Mouse (Mus musculus) midbrain, embryonic 13.5 days (tissue): ENCODE measurements around the gene Pcsk5. TPM values are rescaled to one million over a fixed set of nuclear protein-coding genes. Genes with fewer than 3 reads are reported as not detected.

Source experiments
- ATAC-seq: fragments of 200-750 bp; cut with Nextera tagmentation; 2 replicates; pipeline ENCODE4 v1.8.0; 2017; ENCODE audit warnings: mild to moderate bottlenecking, moderate TSS enrichment, moderate library complexity
- H3K27ac ChIP-seq: fragments of 300-500 bp; sonication (generic); 2 replicates; pipeline ENCODE4 v1.5.1; 2015; ENCODE audit warnings: inconsistent platforms, mild to moderate bottlenecking, moderate library complexity
- H3K27me3 ChIP-seq: fragments of 300-500 bp; sonication (generic); 2 replicates; pipeline ENCODE4 v1.6.1; 2015; ENCODE audit warnings: mild to moderate bottlenecking, inconsistent platforms
- H3K36me3 ChIP-seq: fragments of 300-500 bp; sonication (generic); 2 replicates; pipeline ENCODE4 v1.6.1; 2015; ENCODE audit warnings: mild to moderate bottlenecking, inconsistent platforms
- H3K4me1 ChIP-seq: fragments of 300-500 bp; sonication (generic); replicated peaks from 2 replicates; pipeline ENCODE4 v1.6.1; 2015; ENCODE audit warnings: inconsistent platforms
- H3K4me2 ChIP-seq: fragments of 300-500 bp; sonication (generic); replicated peaks from 2 replicates; pipeline ENCODE4 v1.6.1; 2015; ENCODE audit warnings: moderate library complexity, mild to moderate bottlenecking, inconsistent platforms
- H3K4me3 ChIP-seq: fragments of 300-500 bp; sonication (generic); replicated peaks from 2 replicates; pipeline ENCODE4 v1.5.1; 2015; ENCODE audit warnings: mild to moderate bottlenecking, inconsistent platforms
- H3K9ac ChIP-seq: fragments of 300-500 bp; sonication (generic); replicated peaks from 2 replicates; pipeline ENCODE4 v1.6.1; 2015; ENCODE audit warnings: mild to moderate bottlenecking, inconsistent platforms
- H3K9me3 ChIP-seq: fragments of 300-500 bp; sonication (generic); 2 replicates; pipeline ENCODE4 v1.6.1; 2016; ENCODE audit warnings: mild to moderate bottlenecking, inconsistent platforms
- WGBS: fragments of 180-500 bp; shearing (Covaris S2); methylation state at CpG from one replicate; pipeline ENCODE4 v1.1.7; 2015; 5-methylcytosine and 5-hydroxymethylcytosine counted together
- polyA plus RNA-seq: library from polyadenylated mRNA; unstranded; fragments of >200 nt; fragmentation: Nextera tagmentation; extraction: Ambion mirVana; gene quantifications from 2 replicates; pipeline ENCODE4 v1.2.1, GENCODE M21; 2015

Gene Pcsk5
- polyA plus RNA-seq, 1 experiment from 2014 or later, result 7.1 TPM

DNA sequence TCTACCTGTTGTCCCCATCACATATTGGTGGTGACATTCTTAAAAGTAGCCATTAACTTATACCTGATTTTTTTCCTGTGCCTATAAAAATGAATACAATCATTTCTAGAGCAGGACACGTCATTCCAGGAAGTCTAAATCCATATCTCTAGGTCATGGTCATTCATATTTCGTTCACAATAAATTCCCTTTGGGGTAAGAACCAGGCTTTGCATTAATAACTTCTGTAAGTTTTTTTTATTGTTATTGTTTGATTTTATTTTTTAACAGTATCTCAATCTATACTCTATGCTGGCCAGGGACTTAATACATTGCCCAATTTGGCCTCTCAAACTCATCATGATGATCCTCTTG, 408.9 kb downstream of the Pcsk5 start:
- Histone ChIP-seq H3K9me3 (no peaks in the 10 kb centered on the region), H3K4me2 (no peak overlapping the region), H3K9ac (no peak overlapping the region), H3K4me1 (no peaks in the 10 kb centered on the region), H3K36me3 (no peaks in the 10 kb centered on the region), H3K27me3 (no peaks in the 10 kb centered on the region), H3K4me3 (no peak overlapping the region), H3K27ac (no peak overlapping the region)
- no peak for ATAC-seq
- 89% methylated on average over 2 of the region's 2 CpGs for WGBS

DNA sequence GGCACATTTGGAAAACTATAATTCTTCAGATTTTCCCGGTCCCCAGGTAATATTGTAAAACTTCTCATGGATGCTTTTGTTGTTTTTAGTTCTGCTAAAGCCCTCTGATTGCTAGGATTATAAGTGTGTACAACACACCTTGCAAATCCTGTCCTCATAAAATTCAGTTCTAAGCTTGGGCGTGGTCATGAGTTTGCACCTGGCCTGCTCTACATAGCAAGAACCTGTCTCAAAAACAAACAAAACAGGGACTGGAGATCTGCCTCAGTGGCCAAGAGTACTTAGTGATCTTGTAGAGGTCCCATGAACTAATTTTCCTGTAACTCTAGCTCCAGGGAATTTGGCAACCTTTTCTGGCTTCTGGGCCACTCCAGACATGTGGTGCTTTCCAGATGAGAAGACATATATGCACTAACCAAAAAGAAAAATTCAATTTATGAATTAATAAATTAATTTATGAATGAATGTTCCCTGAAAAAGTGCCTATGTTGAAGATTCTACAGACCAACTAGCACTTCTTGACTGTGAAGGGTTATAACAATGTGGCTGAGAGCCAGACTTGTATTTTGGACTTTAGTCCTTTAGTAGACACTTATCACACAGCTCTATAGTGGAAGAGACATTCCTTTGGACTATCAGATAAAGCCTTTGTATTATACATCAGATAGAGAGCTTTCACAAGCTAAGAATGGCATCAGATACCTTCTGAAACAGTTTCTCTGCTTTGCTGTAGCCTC, 409.4 kb downstream of the Pcsk5 start:
- Histone ChIP-seq H3K4me3 (no peak overlapping the region), H3K27ac (no peak overlapping the region), H3K4me2 (no peak overlapping the region), H3K27me3 (no peaks in the 10 kb centered on the region), H3K36me3 (no peaks in the 10 kb centered on the region), H3K9ac (no peak overlapping the region), H3K4me1 (no peaks in the 10 kb centered on the region), H3K9me3 (no peaks in the 10 kb centered on the region)
- ATAC-seq, result no peak
- 95% methylated on average over 2 of the region's 2 CpGs for WGBS

DNA sequence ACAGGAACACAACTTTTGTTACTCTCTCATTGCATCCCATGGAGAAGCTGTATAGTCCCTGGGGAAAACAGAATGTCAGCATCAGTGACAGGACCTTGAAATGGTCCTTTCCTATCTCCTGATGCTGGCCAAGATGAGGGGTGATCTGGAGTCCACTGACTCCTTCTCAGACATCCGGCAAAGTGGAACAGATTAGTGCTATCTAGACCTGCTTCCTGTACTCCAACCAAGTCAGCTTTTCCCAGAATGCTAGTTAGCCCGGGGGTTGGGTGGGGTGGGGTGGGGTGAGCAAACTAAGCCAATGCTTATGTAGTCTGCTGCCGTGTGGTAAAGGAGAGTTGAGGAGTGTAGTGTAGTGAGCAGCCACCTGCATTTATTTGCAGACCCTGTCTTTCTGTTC, 414.1 kb downstream of the Pcsk5 start:
- ATAC-seq, result no peak
- Histone ChIP-seq H3K36me3 (no peaks in the 10 kb centered on the region), H3K4me1 (no peaks in the 10 kb centered on the region), H3K9ac (no peak overlapping the region), H3K4me3 (no peak overlapping the region), H3K27me3 (no peaks in the 10 kb centered on the region), H3K4me2 (no peak overlapping the region), H3K27ac (no peak overlapping the region), H3K9me3 (no peaks in the 10 kb centered on the region)
- WGBS, result 87% methylated on average over 3 of the region's 3 CpGs

DNA sequence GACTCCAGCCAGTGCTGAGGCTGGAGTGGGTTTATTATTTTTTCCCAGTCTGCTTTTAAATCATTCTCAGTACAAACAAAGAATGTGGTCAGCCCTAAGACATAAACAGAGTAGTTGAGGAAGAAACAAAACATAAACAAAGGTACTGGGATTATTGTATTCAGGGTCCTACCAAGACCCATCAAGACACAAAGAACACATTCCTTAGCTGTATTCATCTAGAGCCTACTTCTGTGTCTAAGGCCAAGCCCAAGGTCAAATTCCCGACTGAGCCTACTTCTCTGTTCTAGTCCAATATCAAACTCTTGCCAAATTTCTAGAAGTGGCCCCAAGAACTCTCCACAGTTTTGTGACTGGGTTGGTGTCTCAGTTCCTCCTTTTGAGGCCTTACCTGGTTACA, 419.6 kb downstream of the Pcsk5 start:
- WGBS, result 69% methylated on average over 1 of the region's 1 CpGs

DNA sequence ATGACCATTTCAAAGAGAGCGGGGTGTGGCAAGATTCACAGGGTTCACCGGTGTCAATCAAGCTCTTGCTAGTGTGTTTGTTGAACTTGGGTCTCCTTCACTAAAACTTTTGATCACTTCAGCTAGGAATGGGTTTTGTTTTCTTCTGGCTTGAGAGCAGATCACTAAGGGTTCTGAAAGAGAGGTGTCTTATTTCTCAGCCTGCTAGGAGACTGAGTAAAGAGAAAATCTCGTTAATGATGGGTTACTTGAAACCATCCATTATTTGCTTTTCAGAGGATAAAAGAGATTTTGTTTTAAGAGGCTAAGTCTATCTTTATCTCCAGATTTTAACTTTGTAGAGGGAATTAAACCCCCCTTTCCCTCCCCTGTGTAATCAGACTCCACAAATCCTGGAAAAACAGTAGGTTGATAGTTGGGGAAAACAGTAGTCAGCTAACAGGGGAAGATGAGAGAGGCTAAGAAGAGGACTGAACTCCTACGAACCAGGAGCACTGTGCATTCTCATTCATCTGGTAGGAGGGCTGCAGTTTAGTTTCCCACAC, 424.4 kb downstream of the Pcsk5 start:
- Histone ChIP-seq H3K9me3 (no peaks in the 10 kb centered on the region), H3K9ac (no peak overlapping the region), H3K36me3 (no peaks in the 10 kb centered on the region), H3K4me2 (no peak overlapping the region), H3K27me3 (no peaks in the 10 kb centered on the region), H3K4me1 (no peaks in the 10 kb centered on the region), H3K4me3 (no peak overlapping the region), H3K27ac (no peak overlapping the region)
- WGBS, result 51% methylated on average over 4 of the region's 4 CpGs
- ATAC-seq, result no peak

More for the DNA sequence above, 419.6 kb downstream of the Pcsk5 start:
- Histone ChIP-seq H3K27me3 (no peaks in the 10 kb centered on the region), H3K4me3 (no peak overlapping the region), H3K36me3 (no peaks in the 10 kb centered on the region), H3K9ac (no peak overlapping the region), H3K27ac (no peak overlapping the region), H3K4me1 (no peaks in the 10 kb centered on the region), H3K9me3 (no peaks in the 10 kb centered on the region), H3K4me2 (no peak overlapping the region)
- ATAC-seq, result no peak

DNA sequence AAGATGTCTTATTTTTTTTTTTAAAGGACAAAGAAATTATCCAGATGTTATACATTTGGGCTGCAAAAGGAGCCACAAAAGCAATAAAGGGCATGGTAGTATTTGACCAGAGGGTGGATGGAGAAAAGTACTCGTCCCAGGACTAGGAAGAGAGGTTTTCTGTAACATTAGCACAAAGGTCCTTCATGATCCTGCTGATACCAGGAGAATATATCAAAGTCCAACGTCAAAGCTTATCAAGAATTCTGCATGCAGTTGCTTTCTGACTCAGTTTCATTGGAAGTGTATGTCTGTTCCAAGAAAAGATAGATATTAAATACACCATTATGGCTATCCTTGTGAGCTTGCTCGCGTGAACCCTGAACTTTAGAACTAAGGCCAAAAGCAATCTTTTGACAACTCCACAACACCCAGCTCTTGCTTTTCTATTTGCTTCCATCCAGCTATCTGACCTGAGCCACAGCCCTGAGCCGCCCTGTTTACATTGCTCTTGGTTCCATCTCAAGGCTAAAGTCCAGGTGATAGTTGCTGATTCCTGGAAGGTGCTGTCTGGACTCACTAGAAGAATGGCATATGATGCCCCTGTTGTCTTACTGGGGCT, 426.9 kb downstream of the Pcsk5 start:
- no peaks in the 10 kb centered on the region for H3K4me1 ChIP-seq
- ATAC-seq, result no peak
- no peaks in the 10 kb centered on the region for H3K9me3 ChIP-seq
- no peaks in the 10 kb centered on the region for H3K36me3 ChIP-seq
- no peak overlapping the region for H3K4me3 ChIP-seq
- no peak overlapping the region for H3K4me2 ChIP-seq
- no peaks in the 10 kb centered on the region for H3K27me3 ChIP-seq
- 92% methylated on average over 5 of the region's 5 CpGs for WGBS
- H3K27ac ChIP-seq, result no peak overlapping the region
- H3K9ac ChIP-seq, result no peak overlapping the region

DNA sequence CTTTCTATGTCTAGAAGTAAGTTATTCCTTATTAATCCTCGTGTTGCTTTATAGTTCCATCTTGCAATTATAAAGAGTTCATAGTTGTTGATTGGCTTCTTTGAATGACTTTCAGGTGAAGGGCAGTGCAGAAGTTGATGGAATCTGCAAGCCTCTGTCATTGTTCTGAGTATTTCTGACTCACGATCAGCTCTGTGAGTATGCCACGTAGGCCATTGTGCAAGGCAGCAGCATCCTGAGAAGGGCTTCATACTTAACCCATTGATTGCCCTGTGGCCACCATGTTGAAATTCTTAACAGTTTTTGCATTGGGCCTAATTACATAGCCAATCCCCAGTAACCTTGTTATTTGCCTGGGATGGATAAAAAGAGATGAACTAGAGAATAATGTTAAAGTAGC, 428.1 kb downstream of the Pcsk5 start:
- no peak overlapping the region for H3K27ac ChIP-seq
- H3K27me3 ChIP-seq, result no peaks in the 10 kb centered on the region
- H3K4me3 ChIP-seq, result no peak overlapping the region
- no peak overlapping the region for H3K9ac ChIP-seq
- ATAC-seq, result no peak
- H3K36me3 ChIP-seq, result no peaks in the 10 kb centered on the region
- no peaks in the 10 kb centered on the region for H3K9me3 ChIP-seq
- H3K4me1 ChIP-seq, result no peaks in the 10 kb centered on the region
- WGBS, result 59% methylated on average over 3 of the region's 3 CpGs
- no peak overlapping the region for H3K4me2 ChIP-seq

DNA sequence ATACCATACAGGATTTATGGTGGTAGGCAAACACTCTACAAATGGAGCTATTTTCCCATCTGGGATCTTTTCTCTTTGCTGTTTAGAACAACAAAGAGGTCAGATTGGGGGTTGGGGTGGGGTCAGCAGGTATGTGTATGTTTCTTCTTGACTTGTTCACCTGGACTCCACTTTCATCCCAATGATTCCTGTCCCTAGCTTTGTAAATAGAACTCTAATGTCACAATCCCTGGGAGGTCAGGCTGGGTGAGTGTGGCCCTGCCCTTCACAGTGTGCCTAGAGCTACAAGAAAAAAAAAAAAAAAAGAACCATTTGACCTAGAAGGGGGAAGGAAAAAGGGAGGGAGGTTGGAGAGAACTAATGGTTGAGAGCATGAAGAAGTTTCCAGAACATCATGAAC, 428.8 kb downstream of the Pcsk5 start:
- H3K27me3 ChIP-seq, result no peaks in the 10 kb centered on the region
- no peaks in the 10 kb centered on the region for H3K4me1 ChIP-seq
- no peaks in the 10 kb centered on the region for H3K36me3 ChIP-seq
- no peak overlapping the region for H3K4me3 ChIP-seq
- no peak overlapping the region for H3K27ac ChIP-seq
- no peaks in the 10 kb centered on the region for H3K9me3 ChIP-seq
- H3K9ac ChIP-seq, result no peak overlapping the region
- no peak for ATAC-seq
- H3K4me2 ChIP-seq, result no peak overlapping the region

DNA sequence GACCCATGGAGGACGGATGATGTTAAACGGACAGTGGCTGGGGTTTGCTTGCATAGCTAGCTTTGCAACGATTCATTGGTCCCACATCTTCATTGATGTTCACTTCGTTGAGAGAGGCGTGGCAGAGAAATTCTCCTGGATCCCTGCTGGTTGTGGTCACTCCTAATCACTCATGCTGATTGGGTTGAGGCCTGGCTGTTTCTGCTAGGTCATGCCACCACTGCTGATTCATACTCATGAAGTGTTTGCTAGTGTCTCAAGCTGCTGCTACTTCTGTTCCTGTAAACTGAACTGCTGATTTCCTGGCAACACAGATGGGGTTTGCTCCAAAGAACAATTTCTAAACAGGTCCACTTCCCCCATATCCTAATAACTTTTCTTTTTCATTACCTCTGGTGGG, 430.6 kb downstream of the Pcsk5 start:
- H3K27me3 ChIP-seq, result no peaks in the 10 kb centered on the region
- no peak for ATAC-seq
- H3K27ac ChIP-seq, result no peak overlapping the region
- H3K9me3 ChIP-seq, result no peaks in the 10 kb centered on the region
- no peaks in the 10 kb centered on the region for H3K36me3 ChIP-seq
- no peak overlapping the region for H3K4me3 ChIP-seq
- 88% methylated on average over 5 of the region's 5 CpGs for WGBS
- H3K4me1 ChIP-seq, result no peaks in the 10 kb centered on the region
- no peak overlapping the region for H3K4me2 ChIP-seq
- H3K9ac ChIP-seq, result no peak overlapping the region

DNA sequence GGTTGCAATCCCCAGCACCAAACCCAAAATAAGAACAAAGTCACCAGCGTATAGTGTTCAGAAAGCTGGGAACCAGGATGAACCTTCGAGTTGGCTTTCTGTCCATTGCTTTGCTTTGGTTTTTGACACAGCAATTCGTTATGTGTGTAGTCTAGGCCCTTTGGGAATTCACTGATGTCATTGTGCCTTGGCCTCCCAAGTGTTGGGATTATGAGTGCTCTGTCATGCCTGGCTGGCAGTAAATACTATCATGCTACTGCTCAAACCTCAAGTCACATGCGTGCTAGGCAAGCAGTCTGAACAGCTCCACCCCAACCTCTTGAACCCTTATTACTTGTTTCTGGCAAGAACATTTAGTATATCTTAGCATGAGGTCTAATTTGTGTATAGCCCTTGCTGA, 434.3 kb downstream of the Pcsk5 start:
- ATAC-seq, result no peak
- H3K4me1 ChIP-seq, result no peaks in the 10 kb centered on the region
- H3K9ac ChIP-seq, result no peak overlapping the region
- no peak overlapping the region for H3K4me2 ChIP-seq
- no peaks in the 10 kb centered on the region for H3K27me3 ChIP-seq
- WGBS, result 91% methylated on average over 4 of the region's 4 CpGs
- no peak overlapping the region for H3K4me3 ChIP-seq
- no peak overlapping the region for H3K27ac ChIP-seq
- H3K36me3 ChIP-seq, result peaks cover 26% of the 10 kb centered on the region
- no peaks in the 10 kb centered on the region for H3K9me3 ChIP-seq

DNA sequence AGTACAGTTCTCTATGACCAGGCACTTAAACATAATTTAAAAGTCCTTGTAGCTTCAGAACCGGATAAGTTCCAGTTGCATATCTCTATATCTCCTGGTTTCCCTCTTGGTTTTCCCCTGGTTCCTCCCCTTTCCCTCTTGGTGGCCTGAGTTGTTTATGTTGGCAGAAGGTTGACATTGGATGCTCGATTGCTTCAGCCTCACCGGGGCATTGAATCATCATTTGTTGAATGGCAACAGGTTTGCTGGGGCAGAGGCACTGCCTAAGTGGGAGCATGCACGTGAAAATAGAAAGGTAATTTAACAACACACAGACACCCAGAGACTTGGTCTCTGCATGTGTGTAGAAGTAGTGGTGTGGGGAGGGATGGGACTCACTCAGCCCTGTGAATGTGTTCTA, 436.9 kb downstream of the Pcsk5 start:
- H3K4me3 ChIP-seq, result no peak overlapping the region
- H3K9ac ChIP-seq, result no peak overlapping the region
- ATAC-seq, result no peak
- WGBS, result 93% methylated on average over 4 of the region's 4 CpGs
- H3K36me3 ChIP-seq, result peaks cover 29% of the 10 kb centered on the region
- H3K27ac ChIP-seq, result no peak overlapping the region
- no peaks in the 10 kb centered on the region for H3K9me3 ChIP-seq
- H3K27me3 ChIP-seq, result no peaks in the 10 kb centered on the region
- no peaks in the 10 kb centered on the region for H3K4me1 ChIP-seq
- H3K4me2 ChIP-seq, result no peak overlapping the region

DNA sequence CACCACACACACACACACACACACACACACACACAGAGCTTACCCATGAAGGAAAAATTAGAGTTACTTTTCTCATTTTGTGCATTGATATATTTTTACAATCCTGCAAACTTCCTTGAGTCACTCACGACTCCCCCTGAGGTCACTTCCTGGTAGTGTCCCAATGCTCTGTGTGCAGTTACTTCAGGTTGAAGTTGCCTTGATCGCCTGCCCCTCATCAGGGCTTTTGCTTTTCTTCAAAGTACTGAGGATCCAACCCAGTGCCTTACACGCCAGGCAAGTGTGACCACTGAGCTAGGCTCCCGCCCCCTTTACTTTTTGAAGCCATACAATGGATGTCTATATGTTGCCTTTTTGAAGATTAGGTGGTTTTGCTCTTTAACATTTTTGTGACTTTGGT, 437.5 kb downstream of the Pcsk5 start:
- H3K27ac ChIP-seq, result no peak overlapping the region
- H3K4me1 ChIP-seq, result peaks cover 3% of the 10 kb centered on the region
- 89% methylated on average over 4 of the region's 4 CpGs for WGBS
- no peaks in the 10 kb centered on the region for H3K27me3 ChIP-seq
- no peak for ATAC-seq
- H3K9me3 ChIP-seq, result no peaks in the 10 kb centered on the region
- no peak overlapping the region for H3K9ac ChIP-seq
- no peak overlapping the region for H3K4me2 ChIP-seq
- H3K4me3 ChIP-seq, result no peak overlapping the region
- H3K36me3 ChIP-seq, result peaks cover 29% of the 10 kb centered on the region

DNA sequence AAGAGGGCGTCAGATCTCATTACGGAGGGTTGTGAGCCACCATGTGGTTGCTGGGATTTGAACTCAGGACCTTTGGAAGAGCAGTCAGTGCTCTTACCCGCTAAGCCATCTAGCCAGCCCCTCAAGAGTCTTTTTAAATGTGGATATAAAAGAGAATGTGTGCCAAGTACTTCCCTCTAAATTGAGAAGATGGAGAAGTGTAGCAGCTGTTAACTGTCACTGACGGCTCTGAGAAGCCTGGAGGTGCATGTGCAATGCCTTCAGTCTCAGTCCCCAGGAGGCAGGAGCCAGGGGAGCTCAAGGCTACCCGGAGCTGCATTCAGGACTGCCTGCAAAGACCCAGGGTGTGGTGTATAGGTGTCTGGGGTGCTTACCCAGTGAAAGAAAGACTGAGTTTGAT, 439.5 kb downstream of the Pcsk5 start:
- no peak for ATAC-seq
- no peak overlapping the region for H3K27ac ChIP-seq
- H3K27me3 ChIP-seq, result peaks cover 3% of the 10 kb centered on the region
- 82% methylated on average over 5 of the region's 5 CpGs for WGBS
- peaks cover 29% of the 10 kb centered on the region for H3K36me3 ChIP-seq
- H3K4me2 ChIP-seq, result no peak overlapping the region
- H3K9ac ChIP-seq, result no peak overlapping the region
- H3K4me1 ChIP-seq, result peaks cover 9% of the 10 kb centered on the region
- no peak overlapping the region for H3K4me3 ChIP-seq
- no peaks in the 10 kb centered on the region for H3K9me3 ChIP-seq
